Mouse (Mus musculus) C2C12 (cell line): Measurements from ENCODE around the gene Ddx27. TPM values are rescaled to one million over a fixed set of nuclear protein-coding genes. Genes with fewer than 3 reads are reported as not detected.

Source experiments
- H3K27me3 ChIP-seq: one replicate; pipeline ENCODE4 v1.6.1; 2011; ENCODE audit not compliant: control insufficient read depth, insufficient read depth, insufficient read length
- H3K36me3 ChIP-seq: one replicate; pipeline ENCODE4 v1.6.1; 2011; ENCODE audit not compliant: control insufficient read depth, insufficient read depth
- H3K4me3 ChIP-seq: one replicate; pipeline ENCODE4 v1.5.1; 2011; ENCODE audit warnings: mild to moderate bottlenecking, control low read depth; ENCODE audit not compliant: poor library complexity, insufficient read depth, severe bottlenecking
- H3K79me2 ChIP-seq: one replicate; pipeline ENCODE4 v1.6.1; 2011; ENCODE audit not compliant: control insufficient read depth, insufficient read depth
- H3K79me3 ChIP-seq: one replicate; pipeline ENCODE4 v1.6.1; 2011; ENCODE audit warnings: low read depth, control low read depth
- H3ac ChIP-seq: one replicate; pipeline ENCODE3; 2011; ENCODE audit warnings: low read depth; ENCODE audit not compliant: control insufficient read depth, insufficient read length
- CEBPB ChIP-seq: IDR thresholded peaks from one replicate; pipeline ENCODE4 v1.6.1; 2011; ENCODE audit warnings: low read depth, mild to moderate bottlenecking, control low read depth, moderate library complexity
- CTCF ChIP-seq: IDR thresholded peaks from one replicate; pipeline ENCODE4 v1.5.1; 2011; ENCODE audit not compliant: control insufficient read depth, insufficient read depth, insufficient read length
- FOSL1 ChIP-seq: IDR thresholded peaks from one replicate; pipeline ENCODE4 v1.8.0; 2011; ENCODE audit warnings: mild to moderate bottlenecking, low read length; ENCODE audit not compliant: poor library complexity, insufficient read depth, severe bottlenecking
- MAX ChIP-seq: IDR thresholded peaks from one replicate; pipeline ENCODE4 v1.6.1; 2011; ENCODE audit warnings: mild to moderate bottlenecking, control low read depth
- MYOD1 ChIP-seq: IDR thresholded peaks from one replicate; pipeline ENCODE4 v1.6.1; 2011; ENCODE audit warnings: low read depth; ENCODE audit not compliant: control insufficient read depth, insufficient read length
- MYOG ChIP-seq: IDR thresholded peaks from one replicate; pipeline ENCODE4 v1.6.1; 2011; ENCODE audit not compliant: control insufficient read depth, insufficient read length; ENCODE audit errors: extremely low read depth
- USF1 ChIP-seq: IDR thresholded peaks from one replicate; pipeline ENCODE4 v1.6.1; 2011; ENCODE audit warnings: low read depth, mild to moderate bottlenecking, control low read depth, moderate library complexity
- polyA plus RNA-seq: library from polyadenylated mRNA; unstranded; fragments of >200 nt; fragmentation: generic; extraction: Trizol; gene quantifications from one replicate; pipeline ENCODE4 v1.2.1, GENCODE M21; 2012; ENCODE audit warnings: missing spikeins

Ddx27 gene
- polyA plus RNA-seq, 1 experiment: 76.4 TPM

DNA sequence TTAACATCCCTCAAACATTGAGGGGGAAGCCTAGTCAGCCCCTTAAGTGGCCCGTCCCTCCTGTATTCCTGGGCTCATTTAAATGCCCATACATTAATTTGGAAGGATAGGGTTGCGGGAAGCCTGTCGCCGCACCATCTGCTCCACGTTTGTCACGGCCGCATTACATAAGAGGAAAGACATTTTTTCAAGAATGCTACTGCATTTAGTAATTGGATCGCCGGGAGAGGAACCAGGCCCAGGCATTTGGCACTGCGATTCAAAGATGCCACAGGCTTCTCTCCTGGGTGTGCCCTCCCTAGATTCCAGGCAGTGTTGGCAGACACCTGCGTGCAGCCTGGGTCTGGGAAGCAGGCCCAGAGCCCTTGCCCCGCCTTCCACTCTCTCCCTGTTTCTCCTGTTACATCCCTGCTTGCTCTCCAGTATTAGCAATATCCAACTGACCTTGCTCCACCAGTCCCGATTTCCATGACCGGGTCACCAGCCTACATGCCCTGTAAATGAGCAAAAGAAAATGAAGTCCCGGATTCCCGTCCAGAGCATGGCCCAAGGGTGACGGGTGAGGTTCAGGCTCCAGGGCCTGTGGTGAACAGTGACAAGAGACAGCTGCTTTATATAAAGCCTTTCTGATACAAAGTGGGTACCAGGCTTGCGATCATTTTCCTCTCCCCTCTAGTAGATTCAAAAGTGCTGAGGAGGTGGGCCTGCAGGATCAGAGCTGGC is 64.7 kb downstream of the Ddx27 start:
- Histone ChIP-seq H3K79me2 (no peaks in the 10 kb centered on the region), H3K79me3 (no peaks in the 10 kb centered on the region), H3K4me3 (peak overlapping the region; percentile 2), H3ac (no peak overlapping the region), H3K27me3 (no peaks in the 10 kb centered on the region), H3K36me3 (no peaks in the 10 kb centered on the region)
- peak; percentile 29 for TF ChIP-seq MAX
- no peak for TF ChIP-seq FOSL1
- peak; percentile 80 for TF ChIP-seq MYOD1

GRCm38 (mm10) chr2:167080387-167080786 is 65.4 kb downstream of the Ddx27 start:
- H3ac ChIP-seq: no peak overlapping the region
- H3K79me3 ChIP-seq: no peaks in the 10 kb centered on the region
- H3K36me3 ChIP-seq: no peaks in the 10 kb centered on the region
- TF ChIP-seq CTCF (no peak), FOSL1 (no peak), CEBPB (no peak), MYOG (no peak), MAX (no peak), USF1 (no peak), MYOD1 (no peak)
- no peak overlapping the region for H3K4me3 ChIP-seq
- no peaks in the 10 kb centered on the region for H3K79me2 ChIP-seq
- no peaks in the 10 kb centered on the region for H3K27me3 ChIP-seq

DNA sequence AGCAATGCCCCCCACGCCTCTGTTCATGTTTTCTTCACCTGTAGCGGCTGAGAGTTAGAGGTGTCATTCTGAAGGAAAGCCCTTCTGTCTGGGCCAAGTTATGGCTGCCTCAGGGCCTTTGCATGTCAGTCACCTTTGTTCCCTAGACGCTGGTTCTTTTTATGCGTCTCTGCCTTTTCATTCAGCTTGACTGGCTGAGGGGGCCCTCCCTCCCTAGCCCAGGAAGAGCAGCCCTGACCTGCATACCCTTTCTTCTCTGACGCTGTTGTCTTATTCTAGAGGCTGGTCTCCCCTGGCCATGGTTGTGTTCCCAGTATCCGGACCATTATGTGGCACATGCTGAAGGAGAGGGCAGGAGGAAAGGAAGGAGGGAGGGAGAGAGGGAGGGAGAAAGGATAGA is 66.1 kb downstream of the Ddx27 start:
- no peak overlapping the region for H3K4me3 ChIP-seq
- TF ChIP-seq CTCF: no peak
- no peak for TF ChIP-seq MAX
- TF ChIP-seq USF1: no peak
- TF ChIP-seq MYOD1: no peak
- no peak for TF ChIP-seq MYOG
- TF ChIP-seq FOSL1: no peak
- TF ChIP-seq CEBPB: no peak
- H3ac ChIP-seq: no peak overlapping the region
- H3K27me3 ChIP-seq: no peaks in the 10 kb centered on the region
- H3K79me2 ChIP-seq: no peaks in the 10 kb centered on the region
- H3K36me3 ChIP-seq: no peaks in the 10 kb centered on the region
- H3K79me3 ChIP-seq: no peaks in the 10 kb centered on the region

GRCm38 (mm10) chr2:167081639-167082038 is 66.6 kb downstream of the Ddx27 start:
- Histone ChIP-seq H3K79me3 (no peaks in the 10 kb centered on the region), H3ac (no peak overlapping the region), H3K27me3 (no peaks in the 10 kb centered on the region), H3K4me3 (no peak overlapping the region), H3K79me2 (no peaks in the 10 kb centered on the region), H3K36me3 (no peaks in the 10 kb centered on the region)
- TF ChIP-seq MYOG (no peak), USF1 (no peak), FOSL1 (no peak), CEBPB (no peak), MAX (no peak), MYOD1 (no peak), CTCF (no peak)

Other genes with a start within 250 kb of the Ddx27 start
- gene Trp53rkb, start 222.7 kb upstream of the Ddx27 start, polyA plus RNA-seq: 5.3 TPM
- 8.2 TPM for gene Arfgef2, start 209.6 kb upstream of the Ddx27 start, polyA plus RNA-seq
- gene Cse1l, start 109.2 kb upstream of the Ddx27 start, polyA plus RNA-seq: 41.5 TPM
- 53.4 TPM for gene Stau1, start 18.9 kb upstream of the Ddx27 start, polyA plus RNA-seq
- 15.8 TPM for gene Znfx1, start 47.8 kb downstream of the Ddx27 start, polyA plus RNA-seq
- not detected for gene Kcnb1, start 175.0 kb downstream of the Ddx27 start, polyA plus RNA-seq
- gene Ptgis, start 225.4 kb downstream of the Ddx27 start, polyA plus RNA-seq: 78.8 TPM